Mouse (Mus musculus) midbrain, embryonic 16.5 days (tissue): Measurements from ENCODE around the gene Tbxas1. TPM values are rescaled to one million over a fixed set of nuclear protein-coding genes. Genes with fewer than 3 reads are reported as not detected.

Experiments
- ATAC-seq: fragments of 200-750 bp; cut with Nextera tagmentation; 2 replicates; pipeline ENCODE4 v1.8.0; 2017; ENCODE audit warnings: moderate TSS enrichment
- H3K27ac ChIP-seq: fragments of 300-500 bp; sonication (generic); 2 replicates; pipeline ENCODE4 v1.5.1; 2014; ENCODE audit warnings: mild to moderate bottlenecking, low read length, mixed read lengths
- H3K27me3 ChIP-seq: fragments of 300-500 bp; sonication (generic); 2 replicates; pipeline ENCODE4 v1.6.1; 2014; ENCODE audit warnings: low read depth, low read length, mixed read lengths; ENCODE audit not compliant: control insufficient read depth, insufficient read depth
- H3K36me3 ChIP-seq: fragments of 300-500 bp; sonication (generic); 2 replicates; pipeline ENCODE4 v1.6.1; 2014; ENCODE audit warnings: mild to moderate bottlenecking, low read length, moderate library complexity, mixed read lengths; ENCODE audit not compliant: control insufficient read depth, insufficient read depth
- H3K4me1 ChIP-seq: fragments of 300-500 bp; sonication (generic); 2 replicates; pipeline ENCODE4 v1.6.1; 2014; ENCODE audit warnings: mild to moderate bottlenecking, low read length, mixed read lengths; ENCODE audit not compliant: control insufficient read depth, insufficient read depth
- H3K4me2 ChIP-seq: fragments of 300-500 bp; sonication (generic); 2 replicates; pipeline ENCODE4 v1.6.1; 2014; ENCODE audit warnings: mild to moderate bottlenecking, low read length, mixed read lengths
- H3K4me3 ChIP-seq: fragments of 300-500 bp; sonication (generic); 2 replicates; pipeline ENCODE4 v1.5.1; 2014; ENCODE audit warnings: low read depth, mild to moderate bottlenecking, low read length, moderate library complexity, mixed read lengths
- H3K9ac ChIP-seq: fragments of 300-500 bp; sonication (generic); 2 replicates; pipeline ENCODE4 v1.6.1; 2014; ENCODE audit warnings: low read depth, low read length, mixed read lengths
- H3K9me3 ChIP-seq: fragments of 300-500 bp; sonication (generic); replicated peaks from 2 replicates; pipeline ENCODE4 v1.6.1; 2014; ENCODE audit warnings: mild to moderate bottlenecking, low read length, mixed read lengths; ENCODE audit not compliant: control insufficient read depth, poor library complexity, severe bottlenecking
- WGBS: fragments of 180-500 bp; shearing (Covaris S2); extraction: QIAGEN DNeasy Blood & Tissue Kit; methylation state at CpG from one replicate; pipeline ENCODE4 v1.1.7; 2014; 5-methylcytosine and 5-hydroxymethylcytosine counted together
- polyA plus RNA-seq: library from polyadenylated mRNA; unstranded; fragments of >200 nt; fragmentation: Nextera tagmentation; extraction: Ambion mirVana; gene quantifications from 2 replicates; pipeline ENCODE4 v1.2.1, GENCODE M21; 2015

Tbxas1 gene
- polyA plus RNA-seq, 1 experiment from 2014 or later = 1.8 TPM

- no peak overlapping the region for H3K4me2 ChIP-seq
- no peaks in the 10 kb centered on the region for H3K9me3 ChIP-seq
- H3K4me1 ChIP-seq = no peaks in the 10 kb centered on the region
- no peak overlapping the region for H3K4me3 ChIP-seq
- no peaks in the 10 kb centered on the region for H3K27me3 ChIP-seq
- WGBS = 86% methylated on average over 3 of the region's 3 CpGs
- no peak overlapping the region for H3K27ac ChIP-seq
- H3K36me3 ChIP-seq = no peaks in the 10 kb centered on the region
- no peak overlapping the region for H3K9ac ChIP-seq
- no peak for ATAC-seq
These were observed 18.4 kb downstream of the Tbxas1 start for GRCm38 (mm10) chr6:38893615-38894014.

- no peaks in the 10 kb centered on the region for H3K4me1 ChIP-seq
- no peak overlapping the region for H3K4me2 ChIP-seq
- H3K27me3 ChIP-seq = no peaks in the 10 kb centered on the region
- H3K36me3 ChIP-seq = no peaks in the 10 kb centered on the region
- no peak overlapping the region for H3K27ac ChIP-seq
- no peak overlapping the region for H3K9ac ChIP-seq
- H3K4me3 ChIP-seq = no peak overlapping the region
- H3K9me3 ChIP-seq = no peaks in the 10 kb centered on the region
- WGBS = 100% methylated on average over 4 of the region's 4 CpGs
- ATAC-seq = no peak
These were observed 24.9 kb downstream of the Tbxas1 start for GRCm38 (mm10) chr6:38900073-38900472.

- H3K9ac ChIP-seq = no peak overlapping the region
- 93% methylated on average over 4 of the region's 4 CpGs for WGBS
- no peak overlapping the region for H3K27ac ChIP-seq
- H3K4me1 ChIP-seq = no peaks in the 10 kb centered on the region
- no peaks in the 10 kb centered on the region for H3K27me3 ChIP-seq
- no peak for ATAC-seq
- H3K36me3 ChIP-seq = no peaks in the 10 kb centered on the region
- no peak overlapping the region for H3K4me2 ChIP-seq
- H3K9me3 ChIP-seq = no peaks in the 10 kb centered on the region
- no peak overlapping the region for H3K4me3 ChIP-seq
These were observed 25.4 kb downstream of the Tbxas1 start for GRCm38 (mm10) chr6:38900479-38901126.

- Histone ChIP-seq H3K27ac (no peak overlapping the region), H3K4me3 (no peak overlapping the region), H3K4me1 (no peaks in the 10 kb centered on the region), H3K4me2 (no peak overlapping the region), H3K9me3 (no peaks in the 10 kb centered on the region), H3K36me3 (no peaks in the 10 kb centered on the region), H3K9ac (no peak overlapping the region), H3K27me3 (no peaks in the 10 kb centered on the region)
- no peak for ATAC-seq
- WGBS = 89% methylated on average over 4 of the region's 4 CpGs
These were observed 25.9 kb downstream of the Tbxas1 start for GRCm38 (mm10) chr6:38901152-38901551.

GRCm38 (mm10) chr6:38901636-38902035, 26.4 kb downstream of the Tbxas1 start:
- 96% methylated on average over 3 of the region's 3 CpGs for WGBS
- Histone ChIP-seq H3K4me1 (no peaks in the 10 kb centered on the region), H3K4me2 (no peak overlapping the region), H3K9ac (no peak overlapping the region), H3K36me3 (no peaks in the 10 kb centered on the region), H3K27ac (no peak overlapping the region), H3K9me3 (no peaks in the 10 kb centered on the region), H3K27me3 (no peaks in the 10 kb centered on the region), H3K4me3 (no peak overlapping the region)
- ATAC-seq = no peak

GRCm38 (mm10) chr6:38902820-38903439, 27.7 kb downstream of the Tbxas1 start:
- Histone ChIP-seq H3K9me3 (no peaks in the 10 kb centered on the region), H3K4me2 (no peak overlapping the region), H3K4me1 (no peaks in the 10 kb centered on the region), H3K4me3 (no peak overlapping the region), H3K27me3 (no peaks in the 10 kb centered on the region), H3K9ac (no peak overlapping the region), H3K27ac (no peak overlapping the region), H3K36me3 (no peaks in the 10 kb centered on the region)
- 91% methylated on average over 10 of the region's 10 CpGs for WGBS
- no peak for ATAC-seq

- no peaks in the 10 kb centered on the region for H3K36me3 ChIP-seq
- H3K9ac ChIP-seq = no peak overlapping the region
- H3K9me3 ChIP-seq = no peaks in the 10 kb centered on the region
- no peaks in the 10 kb centered on the region for H3K4me1 ChIP-seq
- H3K4me2 ChIP-seq = no peak overlapping the region
- H3K27ac ChIP-seq = no peak overlapping the region
- H3K4me3 ChIP-seq = no peak overlapping the region
- 55% methylated on average over 6 of the region's 6 CpGs for WGBS
- H3K27me3 ChIP-seq = no peaks in the 10 kb centered on the region
- no peak for ATAC-seq
These were observed 30.8 kb downstream of the Tbxas1 start for GRCm38 (mm10) chr6:38906005-38906404.

GRCm38 (mm10) chr6:38908401-38908800, 33.2 kb downstream of the Tbxas1 start:
- 78% methylated on average over 6 of the region's 6 CpGs for WGBS
- no peak overlapping the region for H3K27ac ChIP-seq
- H3K36me3 ChIP-seq = no peaks in the 10 kb centered on the region
- no peaks in the 10 kb centered on the region for H3K27me3 ChIP-seq
- H3K4me3 ChIP-seq = no peak overlapping the region
- H3K9ac ChIP-seq = no peak overlapping the region
- peaks cover 1% of the 10 kb centered on the region; the same call in 1 of the 2 replicates for H3K4me1 ChIP-seq
- H3K4me2 ChIP-seq = no peak overlapping the region
- ATAC-seq = no peak
- H3K9me3 ChIP-seq = no peaks in the 10 kb centered on the region

- Histone ChIP-seq H3K9ac (no peak overlapping the region), H3K36me3 (no peaks in the 10 kb centered on the region), H3K4me3 (no peak overlapping the region), H3K4me1 (peaks cover 13% of the 10 kb centered on the region), H3K9me3 (no peaks in the 10 kb centered on the region), H3K27ac (no peak overlapping the region), H3K4me2 (no peak overlapping the region), H3K27me3 (no peaks in the 10 kb centered on the region)
- 73% methylated on average over 3 of the region's 3 CpGs for WGBS
- no peak for ATAC-seq
These were observed 35.8 kb downstream of the Tbxas1 start for GRCm38 (mm10) chr6:38910828-38911559.
